Mouse (Mus musculus) natural killer cell, adult 2 months (primary cell): ENCODE data around the gene Mov10.

ENCODE experiments used
- DNase-seq, 2 experiments: peaks; one replicate each; pipeline ENCODE4 v3.0.0; 2022; ENCODE audit warnings: low spot score in 2 of 2

Gene Mov10

GRCm38 (mm10) chr3:104780561-104781420 is 37.6 kb downstream of the Mov10 start, which contains the start of gene Ppm1j:
TSS of gene Ppm1j (plus strand) at chr3:104781056.
- DNase-seq = peak; percentile 74 to 86

DNA sequence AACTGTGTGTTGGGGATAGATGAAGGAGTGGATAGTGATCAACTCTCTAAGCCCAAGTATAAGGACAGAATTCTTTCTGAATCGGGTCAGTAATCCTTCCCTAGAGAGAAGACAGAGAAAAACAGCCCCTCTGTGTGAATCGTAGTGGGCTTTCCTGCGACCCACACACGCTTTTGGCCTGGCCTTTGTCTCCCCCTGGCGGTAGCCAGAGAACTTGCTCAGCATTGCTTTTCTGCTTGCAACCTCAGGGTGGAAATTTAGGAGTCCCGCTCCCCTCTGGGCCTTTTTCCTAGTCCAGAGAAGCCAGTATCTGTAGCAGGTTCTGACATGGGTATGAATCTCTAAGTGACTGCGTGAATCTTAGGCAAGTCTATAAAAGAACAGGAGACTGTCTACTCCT is 38.4 kb downstream of the Mov10 start:
- DNase-seq = peak; percentile 59 to 65

GRCm38 (mm10) chr3:104777342-104777741 is 41.0 kb downstream of the Mov10 start:
- peak in 1 of 2 experiments; percentile 25 for DNase-seq

DNA sequence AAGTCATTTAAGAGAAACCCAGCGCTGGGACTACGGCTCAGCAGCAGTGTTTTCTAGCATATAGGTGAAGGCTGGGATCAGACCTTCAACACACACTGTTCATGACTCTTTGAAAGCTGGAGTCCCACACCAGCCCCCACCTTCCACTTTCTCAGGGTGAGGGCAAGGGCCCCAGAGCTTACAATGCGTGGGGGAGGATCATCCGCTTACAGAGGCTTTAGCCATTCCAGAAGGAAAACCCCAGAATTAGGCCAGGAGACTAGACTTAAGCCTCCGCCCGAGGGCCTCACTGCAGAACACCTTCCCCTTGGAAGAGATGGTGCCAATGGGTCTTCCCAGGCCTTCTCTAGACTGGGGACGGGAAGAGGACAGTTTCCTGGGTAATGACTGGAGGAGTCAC is 45.1 kb downstream of the Mov10 start:
- DNase-seq = no peak

DNA sequence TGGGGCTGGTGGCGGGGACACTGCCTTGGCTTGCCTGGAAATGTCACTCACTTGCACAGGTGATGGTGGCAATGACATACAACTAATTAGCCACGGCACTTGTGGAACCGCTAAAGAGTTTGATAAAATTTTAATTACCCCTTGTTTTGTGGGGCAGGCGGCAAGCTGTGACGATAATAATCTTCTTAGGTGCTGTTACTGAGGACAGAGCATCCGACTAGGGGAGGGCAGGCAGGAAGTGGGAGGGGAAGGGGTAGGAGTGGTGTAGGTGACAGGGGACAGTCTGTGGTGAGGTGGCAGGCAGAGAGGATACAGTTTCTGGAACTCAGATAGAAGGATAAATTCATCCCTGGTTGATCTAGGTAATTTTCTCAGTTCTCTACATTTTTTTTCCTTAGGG is 46.9 kb downstream of the Mov10 start:
- DNase-seq = peak; percentile 33 to 52

- no peak for DNase-seq
These were observed 47.4 kb downstream of the Mov10 start for GRCm38 (mm10) chr3:104770918-104771317.

- DNase-seq = peak in 1 of 2 experiments; percentile 26
These were observed 48.3 kb downstream of the Mov10 start for GRCm38 (mm10) chr3:104770035-104770434.

GRCm38 (mm10) chr3:104769135-104769534 is 49.2 kb downstream of the Mov10 start:
- no peak for DNase-seq

- DNase-seq = no peak
These were observed 50.6 kb downstream of the Mov10 start for GRCm38 (mm10) chr3:104767716-104768115.

GRCm38 (mm10) chr3:104767141-104767540 is 51.2 kb downstream of the Mov10 start:
- no peak for DNase-seq

GRCm38 (mm10) chr3:104765021-104765420 is 53.3 kb downstream of the Mov10 start:
- DNase-seq = peak; percentile 42 to 43

DNA sequence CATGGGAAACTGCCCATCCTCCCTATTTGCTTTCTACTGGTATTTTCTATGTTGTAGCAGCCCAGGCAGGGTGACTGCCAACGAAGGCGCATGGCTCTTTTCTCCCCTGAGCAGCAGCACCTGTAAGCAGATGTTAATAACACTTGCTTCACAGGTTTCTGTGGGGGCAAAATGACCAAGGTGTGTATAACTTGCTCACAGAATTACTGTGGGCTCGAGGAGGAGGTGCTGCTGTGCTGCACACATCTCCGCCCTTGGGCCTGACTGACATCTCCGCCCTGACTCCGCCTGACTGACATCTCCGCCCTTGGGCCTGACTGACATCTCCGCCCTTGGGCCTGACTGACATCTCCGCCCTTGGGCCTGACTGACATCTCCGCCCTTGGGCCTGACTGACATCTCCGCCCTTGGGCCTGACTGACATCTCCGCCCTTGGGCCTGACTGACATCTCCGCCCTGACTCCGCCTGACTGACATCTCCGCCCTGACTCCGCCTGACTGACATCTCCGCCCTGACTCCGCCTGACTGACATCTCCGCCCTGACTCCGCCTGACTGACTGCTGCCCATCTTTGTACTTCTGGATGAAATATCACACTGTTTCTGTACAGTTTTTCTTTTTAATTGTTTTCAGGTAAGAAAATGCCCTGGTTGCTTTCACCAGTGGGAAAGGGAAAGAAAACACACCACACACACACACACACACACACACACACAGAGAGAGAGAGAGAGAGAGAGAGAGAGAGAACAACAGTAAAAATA is 56.1 kb downstream of the Mov10 start:
- peak; percentile 11 to 41 for DNase-seq

DNA sequence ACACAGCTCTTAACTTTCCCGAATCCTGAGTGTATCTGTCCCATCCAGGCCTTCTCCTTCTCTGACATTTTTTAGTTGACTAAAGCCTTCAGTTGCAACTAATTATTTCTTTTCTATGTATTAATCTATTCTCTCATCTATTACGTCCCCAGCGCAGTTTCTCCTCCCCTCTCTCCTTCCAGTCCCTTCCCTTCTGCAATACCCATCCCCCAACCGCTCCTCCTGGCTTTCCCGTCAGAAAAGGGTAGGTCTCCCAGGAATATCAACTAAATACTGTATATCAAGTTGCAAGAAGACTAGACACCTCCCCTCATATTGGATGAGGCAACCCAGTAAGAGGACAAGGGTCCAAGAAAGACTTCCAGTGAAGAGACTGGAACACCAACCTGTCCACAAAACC is 59.5 kb downstream of the Mov10 start:
- no peak for DNase-seq

DNA sequence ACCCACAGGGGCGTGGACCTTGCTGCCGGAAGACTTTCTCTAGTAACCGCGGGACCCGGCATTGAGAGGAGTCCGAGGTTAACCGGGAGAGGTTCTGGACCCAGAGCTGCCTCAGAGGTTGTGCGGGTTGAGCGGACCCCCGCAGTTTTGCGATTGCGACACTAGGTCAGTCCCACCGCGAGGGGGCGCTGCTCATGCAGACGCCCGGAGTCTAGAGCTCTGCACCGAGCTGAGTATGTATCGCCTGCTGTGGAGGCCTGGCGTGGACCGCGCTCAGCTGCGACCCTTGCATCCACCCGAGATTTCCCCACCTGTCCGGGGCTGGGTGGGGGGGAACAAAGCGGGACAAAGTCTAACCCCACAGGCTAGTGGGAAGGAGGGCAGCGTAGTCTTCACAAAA is 60.0 kb downstream of the Mov10 start:
- peak; percentile 46 to 61 for DNase-seq

GRCm38 (mm10) chr3:104752845-104753244 is 65.5 kb downstream of the Mov10 start:
- DNase-seq = peak; percentile 20 to 21
